Mouse (Mus musculus) forebrain, embryonic 13.5 days (tissue): ENCODE measurements around the gene Nampt. TPM values are rescaled to one million over a fixed set of nuclear protein-coding genes. Genes with fewer than 3 reads are reported as not detected.
"Not testable (repeated sequence)": the region's sequence is repeated elsewhere in the genome, so short reads cannot be mapped to it uniquely, and the experiment has no call there.

ENCODE experiments used
- ATAC-seq: fragments of 200-750 bp; cut with Nextera tagmentation; 2 replicates; pipeline ENCODE4 v1.8.0; 2017
- H3K27ac ChIP-seq: fragments of 300-500 bp; sonication (generic); 2 replicates; pipeline ENCODE4 v1.5.1; 2015; ENCODE audit warnings: inconsistent platforms, mild to moderate bottlenecking, moderate library complexity
- H3K27me3 ChIP-seq: fragments of 300-500 bp; sonication (generic); 2 replicates; pipeline ENCODE4 v1.6.1; 2015; ENCODE audit warnings: mild to moderate bottlenecking, inconsistent platforms
- H3K36me3 ChIP-seq: fragments of 300-500 bp; sonication (generic); 2 replicates; pipeline ENCODE4 v1.6.1; 2015; ENCODE audit warnings: mild to moderate bottlenecking, inconsistent platforms; ENCODE audit not compliant: poor library complexity, severe bottlenecking
- H3K4me1 ChIP-seq: fragments of 300-500 bp; sonication (generic); 2 replicates; pipeline ENCODE4 v1.6.1; 2015; ENCODE audit warnings: inconsistent platforms
- H3K4me2 ChIP-seq: fragments of 300-500 bp; sonication (generic); 2 replicates; pipeline ENCODE4 v1.6.1; 2015; ENCODE audit warnings: inconsistent platforms, mild to moderate bottlenecking, moderate library complexity
- H3K4me3 ChIP-seq: fragments of 300-500 bp; sonication (generic); 2 replicates; pipeline ENCODE4 v1.5.1; 2015; ENCODE audit warnings: mild to moderate bottlenecking, inconsistent platforms
- H3K9ac ChIP-seq: fragments of 300-500 bp; sonication (generic); 2 replicates; pipeline ENCODE4 v1.6.1; 2015; ENCODE audit warnings: mild to moderate bottlenecking, inconsistent platforms
- H3K9me3 ChIP-seq: fragments of 300-500 bp; sonication (generic); replicated peaks from 2 replicates; pipeline ENCODE4 v1.6.1; 2016; ENCODE audit warnings: inconsistent platforms
- WGBS: fragments of 180-500 bp; shearing (Covaris S2); methylation state at CpG from one replicate; pipeline ENCODE4 v1.1.7; 2015; 5-methylcytosine and 5-hydroxymethylcytosine counted together
- polyA plus RNA-seq: library from polyadenylated mRNA; unstranded; fragments of >200 nt; fragmentation: Nextera tagmentation; extraction: Ambion mirVana; gene quantifications from 2 replicates; pipeline ENCODE4 v1.2.1, GENCODE M21; 2015

Gene Nampt
- polyA plus RNA-seq, 1 experiment from 2014 or later: 28.2 TPM

GRCm38 (mm10) chr12:32888226-32888625 is 68.9 kb downstream of the Nampt start:
- Histone ChIP-seq H3K9ac (no peak overlapping the region), H3K27me3 (no peaks in the 10 kb centered on the region), H3K36me3 (no peaks in the 10 kb centered on the region), H3K9me3 (no peaks in the 10 kb centered on the region), H3K4me2 (no peak overlapping the region), H3K4me3 (no peak overlapping the region), H3K4me1 (peaks cover 1% of the 10 kb centered on the region; the same call in 1 of the 2 replicates), H3K27ac (no peak overlapping the region)
- 90% methylated on average over 3 of the region's 3 CpGs for WGBS
- no peak for ATAC-seq

GRCm38 (mm10) chr12:32889846-32890245 is 70.5 kb downstream of the Nampt start:
- no peak overlapping the region for H3K4me3 ChIP-seq
- WGBS: 81% methylated on average over 5 of the region's 5 CpGs
- no peaks in the 10 kb centered on the region for H3K27me3 ChIP-seq
- no peaks in the 10 kb centered on the region for H3K36me3 ChIP-seq
- no peak overlapping the region for H3K4me2 ChIP-seq
- H3K4me1 ChIP-seq: peaks cover 4% of the 10 kb centered on the region; the same call in 1 of the 2 replicates
- no peaks in the 10 kb centered on the region for H3K9me3 ChIP-seq
- H3K9ac ChIP-seq: no peak overlapping the region
- no peak for ATAC-seq
- no peak overlapping the region for H3K27ac ChIP-seq

GRCm38 (mm10) chr12:32890455-32890854 is 71.1 kb downstream of the Nampt start:
- no peak overlapping the region for H3K9ac ChIP-seq
- H3K36me3 ChIP-seq: no peaks in the 10 kb centered on the region
- H3K27ac ChIP-seq: no peak overlapping the region
- 80% methylated on average over 4 of the region's 4 CpGs for WGBS
- H3K4me2 ChIP-seq: no peak overlapping the region
- no peaks in the 10 kb centered on the region for H3K9me3 ChIP-seq
- ATAC-seq: no peak
- no peak overlapping the region for H3K4me3 ChIP-seq
- no peaks in the 10 kb centered on the region for H3K27me3 ChIP-seq
- peaks cover 4% of the 10 kb centered on the region; the same call in 1 of the 2 replicates for H3K4me1 ChIP-seq

GRCm38 (mm10) chr12:32891271-32891670 is 71.9 kb downstream of the Nampt start:
- not testable (repeated sequence) for H3K4me2 ChIP-seq, H3K9ac ChIP-seq, H3K36me3 ChIP-seq, H3K27ac ChIP-seq, ATAC-seq, H3K27me3 ChIP-seq, H3K9me3 ChIP-seq, H3K4me3 ChIP-seq, H3K4me1 ChIP-seq
- 92% methylated on average over 13 of the region's 13 CpGs for WGBS

- Histone ChIP-seq H3K27me3 (peaks cover 11% of the 10 kb centered on the region; the same call in 1 of the 2 replicates), H3K9ac (no peak overlapping the region), H3K27ac (no peak overlapping the region), H3K4me2 (no peak overlapping the region), H3K9me3 (no peaks in the 10 kb centered on the region), H3K4me3 (no peak overlapping the region), H3K36me3 (no peaks in the 10 kb centered on the region), H3K4me1 (peaks cover 4% of the 10 kb centered on the region; the same call in 1 of the 2 replicates)
- peak; percentile 10; the same call in 1 of the 2 replicates for ATAC-seq
- 49% methylated on average over 12 of the region's 12 CpGs for WGBS
Observed at GRCm38 (mm10) chr12:32893212-32893611, 73.9 kb downstream of the Nampt start.

GRCm38 (mm10) chr12:32895806-32896205 is 76.5 kb downstream of the Nampt start:
- no peak for ATAC-seq
- H3K9ac ChIP-seq: no peak overlapping the region
- no peak overlapping the region for H3K27ac ChIP-seq
- no peaks in the 10 kb centered on the region for H3K9me3 ChIP-seq
- H3K4me1 ChIP-seq: peaks cover 4% of the 10 kb centered on the region; the same call in 1 of the 2 replicates
- H3K36me3 ChIP-seq: no peaks in the 10 kb centered on the region
- 94% methylated on average over 1 of the region's 1 CpGs for WGBS
- H3K4me2 ChIP-seq: no peak overlapping the region
- peaks cover 11% of the 10 kb centered on the region; the same call in 1 of the 2 replicates for H3K27me3 ChIP-seq
- H3K4me3 ChIP-seq: no peak overlapping the region

GRCm38 (mm10) chr12:32896496-32896895 is 77.2 kb downstream of the Nampt start:
- Histone ChIP-seq H3K9ac (no peak overlapping the region), H3K9me3 (no peaks in the 10 kb centered on the region), H3K27me3 (peaks cover 11% of the 10 kb centered on the region; the same call in 1 of the 2 replicates), H3K4me1 (peaks cover 4% of the 10 kb centered on the region; the same call in 1 of the 2 replicates), H3K4me3 (no peak overlapping the region), H3K36me3 (no peaks in the 10 kb centered on the region), H3K4me2 (no peak overlapping the region), H3K27ac (no peak overlapping the region)
- 86% methylated on average over 7 of the region's 7 CpGs for WGBS
- no peak for ATAC-seq

- H3K27ac ChIP-seq: no peak overlapping the region
- H3K9ac ChIP-seq: no peak overlapping the region
- H3K4me3 ChIP-seq: no peak overlapping the region
- H3K4me1 ChIP-seq: peaks cover 4% of the 10 kb centered on the region; the same call in 1 of the 2 replicates
- WGBS: 46% methylated on average over 13 of the region's 13 CpGs
- ATAC-seq: peak; percentile 84
- no peaks in the 10 kb centered on the region for H3K9me3 ChIP-seq
- no peak overlapping the region for H3K4me2 ChIP-seq
- peaks cover 11% of the 10 kb centered on the region; the same call in 1 of the 2 replicates for H3K27me3 ChIP-seq
- no peaks in the 10 kb centered on the region for H3K36me3 ChIP-seq
Observed at GRCm38 (mm10) chr12:32897199-32898120, 78.1 kb downstream of the Nampt start.

- Histone ChIP-seq H3K27me3 (peaks cover 11% of the 10 kb centered on the region; the same call in 1 of the 2 replicates), H3K27ac (no peak overlapping the region), H3K9ac (no peak overlapping the region), H3K9me3 (no peaks in the 10 kb centered on the region), H3K4me2 (no peak overlapping the region), H3K4me3 (no peak overlapping the region), H3K4me1 (no peaks in the 10 kb centered on the region), H3K36me3 (no peaks in the 10 kb centered on the region)
- no peak for ATAC-seq
- WGBS: 90% methylated on average over 3 of the region's 3 CpGs
Observed at GRCm38 (mm10) chr12:32901005-32901404, 81.7 kb downstream of the Nampt start.

Other genes with a start within 250 kb of the Nampt start
- 41.1 and 41.2 TPM in 2 replicates for gene Sypl, start 134.3 kb downstream of the Nampt start, polyA plus RNA-seq